Mouse (Mus musculus): ENCODE data around the gene Smg1.

- TF ChIP-seq CTCF (IDR thresholded peaks at IDR 0.05; ENCODE audit: borderline replicate concordance, insufficient read depth, low read length) = no peak
- no peak for TF ChIP-seq POLR2A (IDR thresholded peaks at IDR 0.05; ENCODE audit: low read depth, low read length)
These were observed 22.6 kb upstream of the Smg1 start for GRCm38 (mm10) chr7:118266099-118266498.
